Mouse (Mus musculus) kidney, adult 2 months (tissue): ENCODE results near the gene Gm20481. TPM values are rescaled to one million over a fixed set of nuclear protein-coding genes. Genes with fewer than 3 reads are reported as not detected.

Experiments
- DNase-seq: peaks from one replicate; pipeline ENCODE4 v3.0.0; 2021
- H3K27ac ChIP-seq: fragments of 200-500 bp; 2 replicates; pipeline ENCODE4 v1.5.1; 2012; ENCODE audit warnings: low read depth, low read length, control low read depth, inconsistent platforms; ENCODE audit not compliant: insufficient read depth
- H3K27me3 ChIP-seq: fragments of 200-500 bp; replicated peaks from 2 replicates; pipeline ENCODE4 v1.6.1; 2012; ENCODE audit warnings: mild to moderate bottlenecking, moderate library complexity, low read length, inconsistent platforms; ENCODE audit not compliant: control insufficient read depth, insufficient read depth
- H3K36me3 ChIP-seq: fragments of 200-500 bp; 2 replicates; pipeline ENCODE4 v1.6.1; 2012; ENCODE audit warnings: mild to moderate bottlenecking, moderate library complexity, low read length, inconsistent platforms; ENCODE audit not compliant: control insufficient read depth, insufficient read depth
- H3K4me1 ChIP-seq: fragments of 200-500 bp; 2 replicates; pipeline ENCODE4 v1.6.1; 2011; ENCODE audit warnings: low read length; ENCODE audit not compliant: control insufficient read depth, insufficient read depth
- H3K4me3 ChIP-seq: fragments of 200-500 bp; 2 replicates; pipeline ENCODE4 v1.5.1; 2011; ENCODE audit warnings: mild to moderate bottlenecking, low read depth, low read length, control low read depth; ENCODE audit not compliant: insufficient read depth
- CTCF ChIP-seq: fragments of 200-500 bp; conservative IDR thresholded peaks from 2 replicates; pipeline ENCODE4 v1.5.1; 2011; ENCODE audit warnings: low read depth, mild to moderate bottlenecking, control low read depth, low read length, moderate library complexity, mixed read lengths; ENCODE audit not compliant: insufficient read depth, insufficient read length
- POLR2A ChIP-seq: fragments of 200-500 bp; IDR thresholded peaks from one replicate; pipeline ENCODE4 v1.6.1; 2011; ENCODE audit warnings: low read depth, low read length, control low read depth
- WGBS: fragments of 180-500 bp; shearing (Covaris S2); methylation state at CpG from one replicate; pipeline ENCODE4 v1.1.7; 2018; 5-methylcytosine and 5-hydroxymethylcytosine counted together
- polyA plus RNA-seq: library from polyadenylated mRNA; depleted of rRNA; stranded (reverse); fragments of >200 nt; gene quantifications from 2 replicates; pipeline ENCODE4 v1.2.3, GENCODE M21; 2012

The Gm20481 gene
- polyA plus RNA-seq, 1 experiment = not detected

- Histone ChIP-seq H3K4me3 (no peak overlapping the region), H3K27ac (no peak overlapping the region), H3K4me1 (no peaks in the 10 kb centered on the region), H3K27me3 (no peaks in the 10 kb centered on the region), H3K36me3 (no peaks in the 10 kb centered on the region; the same call in 1 of the 2 replicates)
- DNase-seq = no peak
- TF ChIP-seq POLR2A = no peak
- WGBS = 89% methylated on average over 13 of the region's 13 CpGs
These were observed 42.7 kb downstream of the Gm20481 start for GRCm38 (mm10) chr17:35012430-35012829.

- Histone ChIP-seq H3K36me3 (no peaks in the 10 kb centered on the region; the same call in 1 of the 2 replicates), H3K27ac (no peak overlapping the region)
These were observed 43.5 kb downstream of the Gm20481 start for GRCm38 (mm10) chr17:35013221-35013620.

GRCm38 (mm10) chr17:35015296-35015695 is 45.6 kb downstream of the Gm20481 start:
- H3K36me3 ChIP-seq = no peaks in the 10 kb centered on the region; the same call in 1 of the 2 replicates
- H3K4me1 ChIP-seq = no peaks in the 10 kb centered on the region
- no peaks in the 10 kb centered on the region for H3K27me3 ChIP-seq
- TF ChIP-seq POLR2A (no peak), CTCF (no peak)
- WGBS = 92% methylated on average over 16 of the region's 16 CpGs
- H3K4me3 ChIP-seq = no peak overlapping the region
- DNase-seq = no peak
- no peak overlapping the region for H3K27ac ChIP-seq

More at GRCm38 (mm10) chr17:35013221-35013620, 43.5 kb downstream of the Gm20481 start:
- WGBS = 77% methylated on average over 6 of the region's 6 CpGs
- H3K4me3 ChIP-seq = no peak overlapping the region
- TF ChIP-seq POLR2A = no peak
- no peak for TF ChIP-seq CTCF
- no peaks in the 10 kb centered on the region for H3K27me3 ChIP-seq
- no peak for DNase-seq
- no peaks in the 10 kb centered on the region for H3K4me1 ChIP-seq

GRCm38 (mm10) chr17:35016376-35016775 is 46.7 kb downstream of the Gm20481 start, which contains the start of gene Vwa7:
TSS of gene Vwa7 (plus strand) at chr17:35016579.
- Histone ChIP-seq H3K4me1 (no peaks in the 10 kb centered on the region), H3K4me3 (no peak within 1 kb of the TSS), H3K36me3 (no peaks in the 10 kb centered on the region; the same call in 1 of the 2 replicates), H3K27me3 (no peaks in the 10 kb centered on the region), H3K27ac (no peak within 1 kb of the TSS)
- no peak for TF ChIP-seq CTCF
- no peak for TF ChIP-seq POLR2A
- DNase-seq = peak; percentile 58
- 36% methylated on average over 12 of the region's 12 CpGs for WGBS

- Histone ChIP-seq H3K27ac (no peak overlapping the region), H3K27me3 (no peaks in the 10 kb centered on the region), H3K4me3 (no peak overlapping the region), H3K36me3 (no peaks in the 10 kb centered on the region), H3K4me1 (no peaks in the 10 kb centered on the region)
- DNase-seq = no peak
- WGBS = 79% methylated on average over 10 of the region's 10 CpGs
- no peak for TF ChIP-seq POLR2A
- TF ChIP-seq CTCF = no peak
These were observed 47.3 kb downstream of the Gm20481 start for GRCm38 (mm10) chr17:35016791-35017705.

GRCm38 (mm10) chr17:35017706-35018030 is 48.0 kb downstream of the Gm20481 start:
- no peak overlapping the region for H3K4me3 ChIP-seq
- H3K36me3 ChIP-seq = no peaks in the 10 kb centered on the region
- no peak for DNase-seq
- no peaks in the 10 kb centered on the region for H3K27me3 ChIP-seq
- no peak overlapping the region for H3K27ac ChIP-seq
- WGBS = 76% methylated on average over 14 of the region's 14 CpGs
- TF ChIP-seq POLR2A = no peak
- TF ChIP-seq CTCF = no peak
- no peaks in the 10 kb centered on the region for H3K4me1 ChIP-seq

- H3K27me3 ChIP-seq = no peaks in the 10 kb centered on the region
- TF ChIP-seq CTCF = no peak
- TF ChIP-seq POLR2A = no peak
- no peaks in the 10 kb centered on the region for H3K4me1 ChIP-seq
- no peak for DNase-seq
- H3K36me3 ChIP-seq = no peaks in the 10 kb centered on the region
- no peak overlapping the region for H3K27ac ChIP-seq
- H3K4me3 ChIP-seq = no peak overlapping the region
- WGBS = 92% methylated on average over 3 of the region's 3 CpGs
These were observed 48.5 kb downstream of the Gm20481 start for GRCm38 (mm10) chr17:35018171-35018570.
